Mouse (Mus musculus) thymus, postnatal 10 days (tissue): ENCODE data around the gene Slc35b1.
A peak's percentile ranks its signal among the peaks of the same experiment; 100 is the strongest.
"Not testable (repeated sequence)": the region's sequence is repeated elsewhere in the genome, so short reads cannot be mapped to it uniquely, and the experiment has no call there.

ENCODE experiments used
- DNase-seq, 2 experiments: peaks; one replicate each; pipeline ENCODE4 v3.0.0; 2021; ENCODE audit warnings: low spot score in 2 of 2

The Slc35b1 gene

DNA sequence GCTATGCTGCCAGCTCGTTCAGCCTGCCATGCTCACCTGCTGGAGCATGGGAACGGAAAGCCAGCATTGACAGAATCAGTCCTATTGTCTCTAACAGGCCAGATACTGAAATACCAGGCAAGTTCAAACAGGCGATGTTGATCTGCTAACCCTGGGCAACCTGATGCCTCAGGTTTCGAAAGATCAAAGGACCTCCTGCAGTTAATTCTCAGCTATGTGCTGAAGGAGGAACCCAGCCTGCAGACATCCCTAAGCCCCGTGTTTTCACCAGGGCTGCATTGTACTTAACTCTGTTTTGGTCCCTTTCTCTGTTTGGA is 9.0 kb downstream of the Slc35b1 start:
- no peak for DNase-seq

DNA sequence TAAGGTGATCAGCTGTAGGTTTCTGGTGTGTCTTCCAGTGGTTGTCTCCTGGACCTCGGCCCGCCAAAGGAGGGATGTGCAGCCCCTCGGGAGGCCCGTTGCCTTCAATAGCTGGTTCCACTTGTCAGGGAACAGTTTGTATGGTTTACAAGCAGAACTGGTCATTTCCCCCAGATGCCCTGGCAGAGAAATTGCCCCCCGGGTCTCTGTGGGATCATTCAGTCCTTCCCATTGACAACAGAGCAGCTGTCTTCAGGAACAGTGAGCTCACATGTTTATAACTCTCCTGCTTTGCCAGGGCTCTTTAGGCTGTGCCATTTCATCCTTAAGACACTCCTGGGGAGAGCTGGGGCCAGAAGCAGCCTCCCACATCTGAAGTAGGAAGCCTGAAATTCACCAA is 9.6 kb downstream of the Slc35b1 start:
- DNase-seq, result no peak

DNA sequence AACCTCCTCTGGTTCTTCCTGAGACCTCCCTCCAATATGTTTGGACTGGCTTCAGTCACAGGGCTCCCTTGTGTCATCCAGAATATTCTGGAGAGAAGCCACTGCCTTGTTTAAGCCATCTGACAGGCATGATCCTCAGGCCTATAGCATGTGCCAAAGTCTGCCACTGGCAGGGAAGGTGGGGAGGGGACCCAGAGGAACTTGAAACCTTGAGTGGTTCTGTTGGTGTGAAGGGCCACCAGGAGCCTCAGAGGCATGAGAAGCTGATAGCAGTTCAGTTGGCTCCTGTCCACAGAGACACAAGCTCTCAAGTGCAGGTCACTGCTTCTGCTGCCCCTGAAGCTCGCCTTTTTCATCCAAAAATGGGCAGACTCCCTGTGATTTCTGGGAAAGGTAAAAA is 12.1 kb downstream of the Slc35b1 start:
- no peak for DNase-seq

DNA sequence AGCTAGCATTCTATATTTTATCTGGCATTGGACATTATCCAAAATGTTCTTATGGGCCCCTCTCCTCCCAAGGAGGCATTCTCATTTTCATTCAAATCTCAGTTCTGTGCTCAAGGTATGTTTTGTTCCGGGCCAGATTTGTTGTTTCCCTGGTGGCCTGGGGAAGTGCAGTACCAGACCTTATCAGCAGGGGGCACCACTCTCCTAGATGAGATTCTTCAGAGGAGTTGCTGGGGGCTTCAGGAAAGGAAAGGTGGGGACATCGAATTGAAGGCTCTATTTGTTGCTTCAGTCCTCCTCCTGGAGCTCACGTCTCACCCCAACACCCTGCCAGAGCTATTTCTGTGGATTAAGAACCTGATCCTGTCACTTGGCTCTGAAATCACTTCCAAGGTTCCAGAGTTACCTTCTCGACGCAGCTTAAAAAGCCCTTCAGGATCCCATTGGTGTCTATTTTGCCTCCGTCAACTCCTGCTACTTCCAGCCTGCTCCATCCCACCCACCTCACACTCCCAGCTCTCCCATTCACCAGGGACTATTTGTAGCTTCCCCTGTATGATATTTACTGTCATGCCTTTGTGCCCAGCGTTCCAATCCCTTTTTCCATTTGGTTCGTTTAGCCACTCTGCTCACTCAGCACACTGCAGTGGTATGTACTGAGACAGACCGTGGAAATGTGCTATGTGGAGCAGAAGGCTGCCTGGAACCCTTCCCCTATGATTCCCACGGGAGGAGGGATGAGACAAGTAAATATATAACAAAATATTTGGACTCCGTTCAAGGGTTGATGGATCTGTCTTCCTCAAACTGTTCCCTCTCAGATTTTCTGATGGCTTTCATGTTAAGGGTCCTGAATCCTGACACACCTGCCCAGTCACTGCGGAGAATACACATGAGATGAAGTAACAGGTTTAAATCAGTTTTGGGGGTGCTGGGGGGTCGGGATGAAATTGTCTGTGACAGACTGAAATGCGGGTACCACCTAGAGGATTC is 13.6 kb downstream of the Slc35b1 start:
- DNase-seq, result peak; percentile 56 to 77

DNA sequence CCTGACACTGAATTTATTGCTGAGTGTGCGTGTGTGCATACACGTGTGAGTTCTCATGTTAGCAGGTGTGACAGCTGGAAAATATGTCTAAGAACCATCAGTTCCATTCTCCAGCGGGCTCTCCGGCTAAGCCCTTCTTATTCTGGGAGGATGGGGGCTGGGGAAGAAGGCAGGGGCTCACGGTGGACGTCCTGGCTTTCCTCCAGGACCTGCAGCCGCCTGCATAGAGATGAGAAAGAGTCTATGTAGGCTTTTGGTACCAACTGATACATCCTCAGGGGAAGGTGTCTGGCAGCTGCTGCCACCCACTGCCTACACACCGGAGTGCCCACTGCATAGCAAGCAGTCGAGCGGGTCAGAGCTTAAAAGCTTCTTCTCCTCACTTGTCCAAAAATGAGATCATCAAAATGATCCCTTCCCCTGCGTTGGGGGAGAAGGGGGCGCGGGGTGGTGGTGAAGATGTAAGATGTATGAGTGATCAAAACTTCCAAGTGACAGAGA is 15.1 kb downstream of the Slc35b1 start:
- no peak for DNase-seq

DNA sequence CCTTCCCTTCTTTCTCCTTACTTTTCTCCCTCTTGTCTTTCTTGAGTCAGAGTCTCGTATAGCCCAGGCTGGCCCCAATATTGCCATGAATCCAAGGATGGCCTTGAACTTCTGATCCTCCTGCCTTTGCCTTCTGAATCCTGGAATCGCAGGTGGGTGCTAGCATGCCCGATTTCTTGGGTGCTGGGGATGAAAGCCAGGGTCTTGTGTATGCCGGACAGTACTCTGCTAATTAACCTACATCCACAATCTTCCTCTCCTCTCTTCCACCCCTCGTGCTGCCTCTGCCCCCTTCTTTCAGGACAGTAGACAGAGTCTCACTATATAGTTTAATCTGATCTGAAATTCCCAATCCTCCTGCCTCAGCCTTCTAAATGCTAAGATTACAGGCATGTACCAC is 17.1 kb downstream of the Slc35b1 start:
- DNase-seq, result no peak

DNA sequence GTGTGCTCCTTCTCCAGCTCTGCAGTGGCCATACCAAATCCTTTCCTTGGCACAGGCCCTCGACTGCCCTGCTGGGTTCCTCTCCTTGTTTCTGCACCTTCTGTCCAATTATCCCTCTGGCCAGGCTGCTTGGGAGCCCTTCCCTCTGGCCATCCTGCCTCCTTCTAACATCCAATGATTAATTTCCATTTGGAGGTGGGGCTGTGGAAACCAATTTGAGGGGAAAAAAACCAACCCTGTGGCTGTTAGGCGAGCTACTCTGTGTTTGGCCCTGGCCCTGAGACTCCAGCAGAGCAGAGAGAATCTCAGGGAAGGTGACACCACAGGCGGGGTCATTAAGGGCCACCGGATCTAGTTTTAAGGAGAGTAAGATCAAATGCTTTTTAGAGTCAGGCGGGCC is 17.7 kb downstream of the Slc35b1 start:
- no peak for DNase-seq

DNA sequence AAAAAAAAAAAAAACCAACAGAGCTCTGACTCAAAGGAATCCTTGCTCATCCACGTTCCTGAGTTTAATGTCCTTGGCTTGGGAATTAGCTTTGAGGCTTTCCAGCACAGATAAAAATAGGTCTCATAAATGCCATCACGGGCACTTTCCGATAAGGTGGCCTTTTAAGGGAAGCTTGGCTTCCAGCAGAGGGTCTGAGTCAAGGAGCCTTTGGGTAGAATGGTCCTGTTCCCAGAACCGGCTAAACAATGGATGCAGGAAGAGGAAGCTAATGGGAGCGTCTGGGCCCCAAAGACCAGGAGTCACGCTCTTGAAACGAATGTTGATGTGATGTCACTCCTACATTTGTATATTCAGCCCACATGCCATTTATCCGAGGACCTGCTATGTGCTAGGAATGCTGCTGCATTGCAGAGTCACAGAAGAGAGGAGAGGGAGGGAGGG is 18.2 kb downstream of the Slc35b1 start:
- DNase-seq, result no peak

DNA sequence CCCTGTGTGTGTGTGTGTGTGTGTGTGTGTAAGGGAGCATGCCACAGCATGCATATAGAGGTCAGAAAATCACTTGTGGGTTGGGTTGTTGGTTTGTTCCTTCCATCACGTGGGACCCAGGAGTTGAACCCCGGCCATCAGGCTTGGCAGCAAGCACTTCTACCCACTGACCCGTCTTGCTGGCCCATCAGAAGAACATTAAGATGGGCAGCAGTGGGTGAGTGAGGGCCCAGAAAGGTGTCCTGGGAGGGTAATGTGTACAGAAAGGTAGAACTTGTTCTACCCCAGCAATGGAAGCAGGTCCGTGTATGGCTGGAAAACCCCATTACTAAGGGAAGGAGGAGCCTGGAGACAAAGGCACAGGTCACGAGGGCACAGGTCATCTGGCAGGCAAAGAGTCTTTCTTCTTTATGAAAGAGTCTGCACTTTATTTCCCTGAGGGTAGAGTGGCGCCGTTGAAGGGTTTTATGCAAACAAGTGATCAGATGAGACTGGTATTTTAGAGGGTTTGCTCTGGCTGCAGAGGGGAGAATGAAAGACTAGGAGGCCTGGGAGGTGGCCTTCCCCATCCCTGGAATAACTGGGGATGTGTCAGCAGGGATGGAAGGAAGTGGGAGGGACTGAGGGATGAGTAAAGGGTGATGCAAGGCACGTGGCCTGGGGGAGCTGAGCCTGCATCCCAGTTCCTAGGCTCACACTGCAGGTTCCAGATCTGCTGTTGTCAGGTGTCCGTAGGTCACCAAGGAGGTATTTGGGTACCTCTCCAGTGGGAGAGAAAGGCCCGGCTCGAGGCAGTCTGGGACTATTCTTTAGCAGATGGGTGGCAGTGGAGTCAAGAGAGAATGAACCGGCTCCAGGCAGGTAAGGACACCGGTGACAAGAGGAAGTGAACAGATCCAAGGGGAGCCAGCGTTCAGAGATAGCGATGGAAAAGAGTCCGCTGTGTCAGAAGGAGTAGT is 19.2 kb downstream of the Slc35b1 start:
- no peak for DNase-seq

DNA sequence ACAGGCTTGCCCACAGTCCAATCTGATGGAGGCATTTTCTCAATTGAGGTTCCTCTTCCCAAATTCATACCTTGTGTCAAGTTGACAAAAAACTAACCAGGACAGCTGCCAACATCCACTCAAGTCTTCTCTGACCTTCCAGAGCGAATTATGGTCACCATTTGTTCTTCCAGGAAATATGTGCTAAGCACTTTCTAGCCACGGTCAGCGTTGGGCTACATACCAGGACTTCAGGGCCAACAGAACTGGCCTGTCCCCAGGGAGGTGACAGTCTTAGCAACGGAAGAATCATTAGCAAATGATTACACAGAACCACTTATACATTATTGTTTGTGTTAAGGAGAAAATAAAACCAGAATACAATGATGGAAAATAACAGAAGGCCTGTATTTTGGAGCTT is 21.3 kb downstream of the Slc35b1 start:
- DNase-seq, result no peak

DNA sequence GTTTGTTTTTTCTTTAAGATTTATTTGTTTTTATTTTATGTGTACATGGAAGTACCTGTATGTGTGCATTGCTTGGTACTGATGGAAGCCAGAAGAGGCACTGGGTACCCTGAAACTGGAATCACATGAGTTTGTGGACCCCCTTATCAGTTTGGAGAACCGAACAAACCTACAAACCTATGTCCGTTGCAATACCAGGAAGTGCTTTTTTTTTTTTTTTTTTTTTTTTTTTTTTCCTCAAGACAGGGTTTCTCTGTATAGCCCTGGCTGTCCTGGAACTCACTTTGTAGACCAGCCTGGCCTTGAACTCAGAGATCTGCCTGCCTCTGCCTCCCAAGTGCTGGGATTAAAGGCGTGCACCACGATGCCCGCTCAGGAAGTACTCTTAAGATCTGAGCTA is 21.9 kb downstream of the Slc35b1 start:
- DNase-seq, result not testable (repeated sequence)

DNA sequence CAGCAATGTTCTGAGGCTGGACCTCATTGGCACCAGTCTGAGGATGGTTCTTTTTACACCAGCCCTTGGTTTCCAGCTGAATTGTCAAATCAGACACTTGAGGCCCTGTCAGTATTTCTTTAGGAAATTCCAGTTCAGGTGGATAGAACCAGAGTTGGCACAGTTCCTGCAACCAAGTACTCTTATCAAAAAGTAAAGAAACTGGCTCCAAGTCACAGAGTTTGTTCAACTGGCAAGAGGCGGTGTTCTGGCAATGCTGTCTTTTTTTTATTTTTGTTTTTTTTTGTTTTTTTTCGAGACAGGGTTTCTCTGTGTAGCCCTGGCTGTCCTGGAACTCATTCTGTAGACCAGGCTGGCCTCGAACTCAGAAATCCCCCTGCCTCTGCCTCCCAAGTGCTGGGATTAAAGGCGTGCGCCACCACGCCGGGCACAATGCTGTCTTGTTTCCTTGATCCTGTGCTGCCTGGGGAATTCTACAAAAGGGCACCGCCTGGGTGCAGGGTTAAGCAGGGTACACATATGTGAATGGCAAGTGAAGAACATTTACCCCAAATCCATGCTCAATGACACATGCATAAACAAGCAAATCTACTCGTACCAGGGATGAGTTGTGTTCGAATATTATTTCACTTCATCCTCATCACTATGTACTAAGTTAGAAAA is 25.1 kb downstream of the Slc35b1 start:
- DNase-seq, result no peak

DNA sequence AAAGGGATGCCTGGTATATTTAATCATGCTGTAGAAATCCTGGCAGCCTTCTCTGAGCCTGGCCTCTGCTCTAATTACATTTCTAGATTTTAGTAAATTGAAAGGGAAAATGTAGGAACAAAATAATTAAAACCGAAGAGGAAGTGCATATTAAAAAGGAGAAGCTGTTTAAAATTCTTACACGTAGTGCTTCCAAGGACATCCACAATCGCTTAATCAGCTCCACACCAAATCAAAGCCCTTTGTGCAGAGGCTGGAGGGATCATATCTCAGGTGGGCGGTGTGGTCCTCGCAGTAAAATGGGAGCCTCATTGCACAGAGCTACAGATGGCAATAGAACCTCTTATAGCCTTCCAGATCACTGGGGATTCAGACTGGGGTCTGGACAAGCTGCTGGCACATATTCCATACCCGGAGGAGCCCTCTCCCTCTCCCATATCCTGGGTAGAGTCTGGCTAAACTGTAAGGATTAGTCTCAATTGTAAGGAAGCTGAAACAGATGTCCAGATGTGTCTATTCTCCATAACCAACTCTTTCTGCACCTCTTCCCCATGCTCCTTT is 27.0 kb downstream of the Slc35b1 start:
- no peak for DNase-seq

DNA sequence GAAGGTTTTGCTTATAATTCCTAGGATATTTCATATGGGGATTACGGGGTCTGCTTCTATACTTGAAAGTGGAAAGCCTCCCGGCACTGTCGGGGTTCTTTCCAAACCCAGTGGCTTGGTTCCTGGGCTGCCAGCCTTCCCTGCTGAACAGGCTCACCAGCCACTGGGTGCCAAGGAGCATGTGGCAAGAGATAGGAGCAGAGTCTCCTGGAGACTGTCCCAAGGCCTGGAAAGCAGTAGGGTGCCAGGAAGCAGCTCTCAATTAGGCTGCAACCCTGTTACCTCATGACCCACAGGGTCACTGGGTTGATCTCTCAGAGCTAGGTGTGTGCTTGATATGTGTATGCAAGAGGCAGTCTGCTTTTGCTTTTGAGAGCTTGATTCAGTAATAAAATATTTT is 28.1 kb downstream of the Slc35b1 start:
- no peak for DNase-seq

DNA sequence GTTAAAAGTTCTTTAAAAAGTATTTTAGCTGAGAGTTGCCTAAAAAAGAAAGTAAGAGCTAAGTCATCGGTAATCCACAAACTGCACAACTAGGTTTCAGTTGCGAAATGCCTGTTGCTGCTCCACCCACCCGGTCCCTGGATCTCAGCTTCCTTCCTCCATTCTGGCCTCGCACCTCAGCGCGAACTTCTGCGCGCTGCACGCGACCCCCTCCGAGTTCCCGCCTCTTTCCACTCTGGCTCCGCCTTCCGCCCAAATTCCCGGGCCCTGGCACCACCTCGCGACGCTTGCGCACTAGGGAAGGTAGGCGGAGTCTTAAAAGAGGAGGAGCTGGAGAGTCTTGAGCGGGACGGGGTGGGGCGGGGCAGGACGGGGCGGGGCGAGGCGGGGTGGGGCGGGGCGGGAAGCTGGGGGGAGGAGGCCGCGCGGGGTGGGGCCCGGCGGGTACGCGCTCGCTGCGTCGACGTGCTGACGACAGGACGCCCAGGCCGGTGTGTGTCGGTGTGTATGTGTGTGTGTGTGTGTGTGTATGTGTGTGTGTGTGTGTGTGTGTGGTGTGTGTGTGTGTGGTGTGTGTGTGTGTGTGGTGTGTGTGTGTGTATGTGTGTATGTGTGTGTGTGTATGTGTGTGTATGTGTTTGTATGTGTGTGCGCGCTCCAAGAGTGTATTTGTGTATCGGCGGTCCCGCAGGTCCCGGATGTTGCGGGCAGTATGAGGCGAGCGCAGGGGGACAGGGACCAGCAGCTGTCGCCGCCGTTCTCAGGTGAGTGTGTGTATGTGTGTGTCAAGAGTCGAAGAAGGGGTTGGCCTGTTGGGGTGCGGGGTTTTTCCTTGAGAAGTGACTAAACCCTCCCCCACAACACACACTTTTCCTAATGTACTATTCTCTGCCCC is 29.4 kb downstream of the Slc35b1 start, which contains the start of gene Spop:
Gene Spop, plus strand, starts transcription at position 440 of the 895 bp plus-strand sequence.
- peak; percentile 87 to 88 for DNase-seq

DNA sequence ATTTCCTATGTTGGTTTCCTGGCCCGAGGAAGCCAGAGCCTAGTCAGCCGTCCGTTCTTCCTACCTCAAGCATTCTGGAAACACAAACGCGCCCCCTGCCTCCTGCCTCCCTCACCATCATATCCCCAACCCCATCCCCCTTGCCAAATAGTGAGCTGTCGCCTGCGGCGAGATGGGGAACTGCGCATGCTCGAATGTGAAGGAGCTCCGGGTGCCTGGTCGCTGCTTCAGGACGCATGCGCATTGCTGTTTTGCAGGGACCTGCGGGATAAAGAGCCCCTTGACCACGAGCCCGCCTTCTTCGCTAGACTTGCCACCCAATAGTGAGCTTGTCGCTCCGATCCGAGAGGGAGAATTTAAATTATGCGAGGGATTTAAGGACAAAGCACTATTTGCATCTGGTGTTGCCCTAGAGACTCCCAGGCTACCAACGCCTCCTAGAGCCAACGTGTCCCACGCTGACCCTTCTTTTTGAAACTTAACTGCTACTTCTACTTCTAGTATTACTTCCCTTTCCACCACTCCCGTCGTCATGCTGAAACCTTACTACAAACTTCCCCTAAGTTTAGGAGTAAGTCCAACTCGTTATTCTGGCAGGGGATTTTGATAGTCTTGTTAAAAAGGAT is 30.2 kb downstream of the Slc35b1 start:
- DNase-seq, result peak; percentile 90 to 95

DNA sequence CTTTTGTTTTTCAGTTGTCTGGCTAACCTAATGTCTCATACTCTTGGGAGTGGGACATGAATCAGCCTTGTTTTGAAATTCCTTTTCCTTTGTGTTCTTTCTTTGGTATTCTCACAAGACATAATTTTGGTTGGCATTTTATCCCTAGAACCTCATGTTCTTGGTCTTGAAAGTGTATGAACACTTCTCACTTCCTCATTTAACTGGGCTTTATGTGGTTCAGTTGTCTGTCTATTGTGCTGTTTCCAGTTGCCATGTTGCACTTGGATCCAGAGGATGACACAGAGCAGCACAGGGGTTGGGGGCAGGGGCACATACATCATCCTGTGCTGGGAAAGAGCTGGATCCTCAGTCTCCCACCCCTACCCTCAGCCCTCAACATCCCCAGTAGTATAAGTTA is 31.4 kb downstream of the Slc35b1 start:
- DNase-seq, result no peak

DNA sequence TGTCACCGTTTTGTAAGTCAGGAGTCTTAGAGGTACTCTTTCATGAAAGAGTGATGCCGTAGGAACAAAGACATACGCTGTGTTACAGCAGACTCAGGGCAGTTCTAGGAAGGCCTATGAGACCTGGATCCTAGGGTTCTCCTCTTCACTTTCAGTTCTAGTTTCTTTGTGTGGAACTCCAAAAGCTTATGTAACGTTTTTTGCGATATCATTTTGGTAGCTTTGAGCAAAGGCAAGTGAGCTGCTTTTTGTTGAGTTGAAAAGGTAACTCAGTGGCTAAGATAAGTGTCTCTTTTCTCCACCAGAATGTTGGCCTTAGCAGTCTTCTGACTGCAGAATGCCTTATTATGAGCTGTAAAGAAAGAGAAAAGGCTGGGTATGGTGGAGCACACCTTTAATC is 32.8 kb downstream of the Slc35b1 start:
- no peak for DNase-seq

DNA sequence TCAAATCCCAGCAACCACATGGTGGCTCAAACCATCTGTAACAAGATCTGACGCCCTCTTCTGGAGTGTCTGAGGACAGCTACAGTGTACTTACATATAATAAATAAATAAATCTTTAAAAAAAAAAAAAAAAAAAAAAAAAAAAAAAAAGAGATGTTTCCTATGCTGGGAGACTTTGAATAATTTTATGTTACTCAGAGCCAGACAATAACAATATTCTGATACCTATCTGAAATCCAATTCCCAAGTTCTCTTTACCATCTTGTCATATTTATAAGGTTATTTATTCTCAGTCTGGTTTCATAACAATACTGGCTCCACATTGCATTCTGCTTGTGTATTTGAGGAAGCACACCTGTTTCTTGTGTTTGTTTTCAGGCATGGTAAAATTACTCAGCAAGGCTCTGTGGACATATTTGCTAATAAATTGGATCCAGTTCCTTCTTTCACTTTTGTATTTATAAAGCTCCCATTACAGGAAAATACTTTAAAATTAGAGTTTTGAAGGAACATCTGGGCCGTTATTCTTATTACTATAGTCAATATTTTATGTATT is 36.5 kb downstream of the Slc35b1 start:
- no peak for DNase-seq

DNA sequence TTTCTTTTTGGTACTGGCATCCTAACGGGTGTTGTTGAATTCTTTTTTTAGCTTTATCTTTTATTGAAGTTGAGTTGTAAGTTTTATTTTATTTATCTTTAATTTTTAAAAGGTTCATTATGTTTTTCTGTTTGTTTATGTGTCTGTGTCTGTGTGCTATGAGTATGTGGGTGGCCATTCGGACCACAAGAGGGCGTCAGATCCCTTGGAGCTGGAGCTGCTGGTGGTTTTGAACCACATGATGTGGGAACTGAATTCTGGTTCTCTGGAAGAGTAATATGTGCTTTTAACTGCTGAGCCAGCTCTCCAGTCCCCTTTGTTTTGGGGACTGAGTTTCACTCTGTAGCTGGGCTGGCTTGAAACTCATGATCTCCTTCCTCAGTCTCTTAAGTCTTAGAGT is 39.0 kb downstream of the Slc35b1 start:
- no peak for DNase-seq
